Comparison of ENCODE assay signal across 16 mouse cellular contexts in the genomic region with DNA sequence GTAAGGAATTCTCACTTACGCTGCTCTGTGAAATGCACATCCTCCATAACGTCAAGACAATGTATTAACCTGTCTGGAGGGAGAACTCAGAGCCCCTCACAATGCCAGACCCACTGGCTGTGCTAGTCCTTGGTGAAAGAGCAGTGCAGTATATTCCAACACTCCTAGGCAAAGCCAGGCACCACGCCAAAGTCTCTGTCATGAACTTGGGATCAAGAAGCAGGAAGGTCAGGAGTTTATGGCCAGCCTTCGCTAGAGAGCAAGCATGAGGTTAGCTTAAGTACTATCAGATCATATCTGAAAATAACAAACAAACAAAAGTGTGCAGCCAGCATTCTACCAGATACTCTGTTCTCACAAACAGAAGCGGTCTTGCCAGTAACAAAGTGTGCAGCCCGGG. TPM values are rescaled to one million over a fixed set of nuclear protein-coding genes. Genes with fewer than 3 reads are reported as not detected.
A peak's percentile ranks its signal among the peaks of the same experiment; 100 is the strongest.
DNase-seq lines count a peak whose midpoint lies in the region.
"Had no signal": no experiment of that assay in that cellular context is flagged by ENCODE, and none has a peak within 500 bp of the region (broad histone marks: within the 10 kb centered on the region; RNA-seq: fewer than 3 reads in every experiment).

No protein-coding gene starts in this region.

- intact Hi-C loops in left cerebral cortex, postnatal 14 days (cut with DNase I), result no loop called here
- intact Hi-C loops in gastrocnemius, postnatal 36 days (cut with DNase I), result no loop called here

- H3K36me3 ChIP-seq in heart, embryonic 10.5 days, result peaks cover 22% of the 10 kb centered on the region

- peak; percentile 26 to 42 for DNase-seq in heart, adult 18-20 months
- no peak for DNase-seq in heart, embryonic 10.5 days (ENCODE audit: low spot score)
- DNase-seq in adipocyte (ENCODE audit: low spot score), result peak; percentile 29
- DNase-seq in kidney, adult 8-10 months, result peak; percentile 59 to 65
- peak; percentile 77 for DNase-seq in lung, postnatal 10 days
- DNase-seq in T-cell, adult 2 months (ENCODE audit: low spot score), result no peak
- DNase-seq in left cerebral cortex, postnatal 14 days (ENCODE audit: low spot score in 2 of 2), result no peak
- DNase-seq in gastrocnemius, postnatal 36 days, result no peak
- DNase-seq: cerebellum, adult 11 months; cerebellum, postnatal 36 days; lung, embryonic 14.5 days; thymus, postnatal 25 days had no signal

- no peaks in the 10 kb centered on the region for H3K27me3 ChIP-seq in heart, embryonic 10.5 days (ENCODE audit: insufficient read depth, poor library complexity, severe bottlenecking)
- H3K27me3 ChIP-seq: hindbrain, embryonic 15.5 days; limb, embryonic 13.5 days; midbrain, embryonic 12.5 days; Patski had no signal

- WGBS in heart, embryonic 10.5 days, result 77% methylated on average over 6 of the region's 6 CpGs

- H3K4me3 ChIP-seq in heart, embryonic 10.5 days, result no peak overlapping the region
- H3K4me3 ChIP-seq: hindbrain, embryonic 15.5 days; limb, embryonic 13.5 days; midbrain, embryonic 12.5 days had no signal

- H3K9me3 ChIP-seq in heart, embryonic 10.5 days, result no peaks in the 10 kb centered on the region
- H3K9me3 ChIP-seq: hindbrain, embryonic 15.5 days; midbrain, embryonic 12.5 days had no signal

- H3K4me1 ChIP-seq in heart, embryonic 10.5 days, result peaks cover 10% of the 10 kb centered on the region; the same call in 1 of the 2 replicates
- H3K4me1 ChIP-seq: hindbrain, embryonic 15.5 days; limb, embryonic 13.5 days; midbrain, embryonic 12.5 days had no signal

- H3K27ac ChIP-seq in heart, embryonic 10.5 days, result no peak overlapping the region
- H3K27ac ChIP-seq: hindbrain, embryonic 15.5 days; limb, embryonic 13.5 days; midbrain, embryonic 12.5 days had no signal

RNA-seq across cellular contexts. Expression of a gene that starts 24.6 kb away (rescaled TPM):
- total RNA-seq in heart, adult 18-20 months (2021), result 10 to 100 TPM; 12.7 to 13.0 TPM
- polyA plus RNA-seq in heart, embryonic 10.5 days (2016; fragmentation: Nextera tagmentation; extraction: Ambion mirVana), result 17.5 and 21.6 TPM in 2 replicates
- 10 to 100 TPM in 1 of 2 experiments, 1 to 10 TPM in 1; 7.3 to 10.8 TPM for total RNA-seq in left cerebral cortex, postnatal 14 days (2021)
- 1 to 10 TPM; 6.6 TPM for total RNA-seq in gastrocnemius, postnatal 36 days (2021)

RNA-seq across cellular contexts. Expression of a gene that starts 48.5 kb away (rescaled TPM):
- 10 to 100 TPM in 1 of 2 experiments, 1 to 10 TPM in 1; 9.3 to 14.2 TPM for total RNA-seq in heart, adult 18-20 months (2021)
- 56.3 and 64.5 TPM in 2 replicates for polyA plus RNA-seq in heart, embryonic 10.5 days (2016; fragmentation: Nextera tagmentation; extraction: Ambion mirVana)
- total RNA-seq in left cerebral cortex, postnatal 14 days (2021), result 10 to 100 TPM; 33.5 to 33.6 TPM
- 10 to 100 TPM; 11.8 to 13.3 TPM for total RNA-seq in gastrocnemius, postnatal 36 days (2021)

Comparison
In these comparisons a context has a peak if more than half of its experiments do, and no peak if none do; other contexts are left out.
1. DNase-seq: peak in heart, adult 18-20 months (2 of 2), adipocyte (single experiment), kidney, adult 8-10 months (2 of 2) and lung, postnatal 10 days (single experiment); none in heart, embryonic 10.5 days (single experiment), T-cell, adult 2 months (single experiment), left cerebral cortex, postnatal 14 days (0 of 2) and gastrocnemius, postnatal 36 days (0 of 2).